Mouse (Mus musculus) liver, adult 2 months (tissue): Measurements from ENCODE around the gene Ror1. TPM values are rescaled to one million over a fixed set of nuclear protein-coding genes. Genes with fewer than 3 reads are reported as not detected.

Source experiments
- DNase-seq: peaks from one replicate; pipeline ENCODE4 v3.0.0-alpha.2; 2011; ENCODE audit warnings: low read depth, low spot score; ENCODE audit errors: extremely low read depth
- H3K27ac ChIP-seq: fragments of 200-500 bp; replicated peaks from 2 replicates; pipeline ENCODE4 v1.5.1; 2012; ENCODE audit warnings: low read depth, mild to moderate bottlenecking, control low read depth, inconsistent platforms, low read length; ENCODE audit not compliant: insufficient read depth
- H3K27me3 ChIP-seq: fragments of 200-500 bp; 2 replicates; pipeline ENCODE4 v1.6.1; 2012; ENCODE audit warnings: mild to moderate bottlenecking, moderate library complexity, low read length, inconsistent platforms; ENCODE audit not compliant: control insufficient read depth, insufficient read depth
- H3K36me3 ChIP-seq: fragments of 200-500 bp; 2 replicates; pipeline ENCODE4 v1.6.1; 2012; ENCODE audit warnings: low read length, inconsistent platforms; ENCODE audit not compliant: control insufficient read depth, insufficient read depth
- H3K4me1 ChIP-seq: fragments of 200-500 bp; 2 replicates; pipeline ENCODE4 v1.6.1; 2011; ENCODE audit warnings: low read length; ENCODE audit not compliant: control insufficient read depth, insufficient read depth
- H3K4me3 ChIP-seq: fragments of 200-500 bp; 2 replicates; pipeline ENCODE4 v1.5.1; 2011; ENCODE audit warnings: low read depth, mild to moderate bottlenecking, control low read depth, low read length, moderate library complexity; ENCODE audit not compliant: insufficient read depth
- H3K79me2 ChIP-seq: fragments of 200-500 bp; 2 replicates; pipeline ENCODE4 v1.6.1; 2012; ENCODE audit warnings: inconsistent platforms, mild to moderate bottlenecking, low read length, moderate library complexity; ENCODE audit not compliant: control insufficient read depth, insufficient read depth
- H3K9ac ChIP-seq: fragments of 200-500 bp; 2 replicates; pipeline ENCODE4 v1.6.1; 2012; ENCODE audit warnings: low read depth, mild to moderate bottlenecking, control low read depth, inconsistent platforms, low read length
- CTCF ChIP-seq: fragments of 200-500 bp; IDR thresholded peaks from 2 replicates; pipeline ENCODE4 v1.5.1; 2011; ENCODE audit warnings: low read depth, low read length, control low read depth
- POLR2A ChIP-seq: fragments of 200-500 bp; IDR thresholded peaks from 2 replicates; pipeline ENCODE4 v1.6.1; 2011; ENCODE audit warnings: low read length, control low read depth; ENCODE audit not compliant: insufficient read depth; ENCODE audit errors: extremely low read depth
- WGBS: fragments of 180-500 bp; shearing (Covaris S2); methylation state at CpG from one replicate; pipeline ENCODE4 v1.1.7; 2018; 5-methylcytosine and 5-hydroxymethylcytosine counted together
- polyA plus RNA-seq: library from polyadenylated mRNA; depleted of rRNA; stranded (reverse); fragments of >200 nt; gene quantifications from 2 replicates; pipeline ENCODE4 v1.2.3, GENCODE M21; 2012
- total RNA-seq: library from RNA; depleted of rRNA; stranded (reverse); fragments of >200 nt; gene quantifications from 2 replicates; pipeline ENCODE4 v1.2.3, GENCODE M21; 2014

Ror1 gene
- total and polyA plus RNA-seq, 2 experiments = 0.56 to 1.4 TPM

DNA sequence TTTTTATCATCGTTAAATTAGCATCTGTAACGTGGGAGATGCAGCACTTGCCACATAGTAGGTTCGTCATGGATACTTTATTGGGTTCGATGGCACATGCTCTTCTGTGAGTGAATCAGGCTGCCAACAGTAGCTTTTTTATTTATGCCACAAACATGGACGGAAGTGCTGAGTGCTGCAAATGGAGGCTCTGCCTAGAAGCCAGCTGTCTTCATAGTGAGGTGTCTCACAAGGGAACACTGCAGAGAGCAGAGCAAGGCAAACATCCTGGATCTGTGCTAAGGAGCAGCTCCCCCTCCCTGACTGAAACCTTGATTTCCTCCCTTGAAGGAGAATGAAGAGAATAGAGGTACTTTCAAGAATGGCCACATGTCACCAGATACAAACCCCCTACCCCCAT is 74.1 kb downstream of the Ror1 start:
- Histone ChIP-seq H3K27ac (no peak overlapping the region), H3K27me3 (no peaks in the 10 kb centered on the region), H3K79me2 (peaks cover 9% of the 10 kb centered on the region; the same call in 1 of the 2 replicates), H3K9ac (no peak overlapping the region), H3K4me1 (peaks cover 3% of the 10 kb centered on the region; the same call in 1 of the 2 replicates), H3K4me3 (no peak overlapping the region), H3K36me3 (no peaks in the 10 kb centered on the region)
- TF ChIP-seq CTCF (no peak), POLR2A (no peak)
- 83% methylated on average over 5 of the region's 5 CpGs for WGBS
- no peak for DNase-seq

DNA sequence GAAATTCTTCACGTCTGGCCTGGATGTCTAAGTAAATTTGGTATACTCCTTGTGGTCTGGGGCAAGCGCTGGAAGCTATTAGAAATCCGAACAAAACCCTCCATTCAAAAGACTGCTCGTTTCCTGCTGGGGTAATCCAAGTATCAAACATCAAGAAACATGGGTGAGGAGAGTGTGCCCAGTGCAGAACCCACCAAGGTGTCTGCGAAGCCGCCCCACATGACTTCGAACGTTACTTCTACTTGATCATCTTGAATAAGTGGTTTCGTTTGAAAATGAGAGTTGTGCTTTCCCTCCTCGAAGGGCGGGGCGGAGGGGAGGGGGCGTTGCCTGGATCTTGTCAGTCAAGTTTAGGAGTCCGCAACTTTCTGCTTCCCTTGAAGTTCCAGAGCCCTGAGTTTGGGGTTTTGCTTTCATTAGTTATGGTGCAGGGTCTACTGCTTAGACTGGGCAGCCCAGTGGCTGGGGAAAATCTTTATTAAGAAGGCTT is 74.6 kb downstream of the Ror1 start:
- no peak for TF ChIP-seq POLR2A
- TF ChIP-seq CTCF = no peak
- 78% methylated on average over 14 of the region's 14 CpGs for WGBS
- Histone ChIP-seq H3K27me3 (no peaks in the 10 kb centered on the region), H3K9ac (no peak overlapping the region), H3K4me3 (no peak overlapping the region), H3K36me3 (no peaks in the 10 kb centered on the region), H3K27ac (no peak overlapping the region), H3K79me2 (peaks cover 9% of the 10 kb centered on the region; the same call in 1 of the 2 replicates), H3K4me1 (peaks cover 3% of the 10 kb centered on the region; the same call in 1 of the 2 replicates)
- DNase-seq = no peak

DNA sequence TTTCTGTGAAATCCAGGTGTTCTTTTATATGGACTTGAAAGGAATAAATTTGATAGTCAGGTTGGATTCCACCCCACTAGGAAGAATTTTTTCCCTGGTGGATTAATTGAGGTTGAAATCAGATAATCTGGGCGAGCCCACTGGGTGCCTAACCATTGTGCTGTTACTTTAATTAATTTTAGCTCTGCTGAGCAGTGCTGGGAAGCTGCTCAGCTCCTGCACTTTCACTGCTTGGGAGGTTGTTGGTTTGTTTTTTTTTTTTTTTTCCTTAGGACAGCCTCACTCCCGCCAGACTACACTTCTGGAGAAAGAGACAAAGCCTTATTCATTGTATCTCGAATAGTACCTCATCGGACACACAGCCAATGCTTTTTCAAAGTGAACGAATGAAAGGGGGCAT is 75.2 kb downstream of the Ror1 start:
- Histone ChIP-seq H3K4me3 (no peak overlapping the region), H3K9ac (no peak overlapping the region), H3K27ac (no peak overlapping the region), H3K27me3 (no peaks in the 10 kb centered on the region), H3K79me2 (peaks cover 7% of the 10 kb centered on the region; the same call in 1 of the 2 replicates), H3K36me3 (no peaks in the 10 kb centered on the region), H3K4me1 (peaks cover 3% of the 10 kb centered on the region; the same call in 1 of the 2 replicates)
- no peak for TF ChIP-seq CTCF
- DNase-seq = no peak
- 79% methylated on average over 5 of the region's 5 CpGs for WGBS

DNA sequence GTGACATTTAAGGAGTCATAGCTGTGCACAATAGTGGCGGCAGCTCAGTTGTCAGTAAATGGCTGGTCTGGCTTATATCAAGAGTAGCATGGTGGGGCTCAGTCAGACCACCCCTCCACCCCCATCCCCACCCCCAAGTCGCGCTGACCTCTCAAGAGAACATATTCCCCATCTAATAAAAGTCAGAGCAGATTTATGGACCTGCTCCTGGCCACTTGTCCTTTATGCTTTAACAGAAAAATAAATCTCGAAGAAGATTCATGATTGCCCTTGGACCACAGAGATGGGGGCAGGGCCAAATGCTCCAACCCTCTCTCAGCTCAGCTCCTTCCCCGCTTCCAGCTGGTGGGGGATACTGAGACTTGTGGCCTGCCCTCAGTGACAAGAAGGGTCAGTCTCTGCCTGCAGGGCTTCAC is 75.9 kb downstream of the Ror1 start:
- H3K36me3 ChIP-seq = no peaks in the 10 kb centered on the region
- peaks cover 6% of the 10 kb centered on the region; the same call in 1 of the 2 replicates for H3K79me2 ChIP-seq
- DNase-seq = no peak
- no peak overlapping the region for H3K27ac ChIP-seq
- H3K27me3 ChIP-seq = no peaks in the 10 kb centered on the region
- 82% methylated on average over 5 of the region's 5 CpGs for WGBS
- H3K9ac ChIP-seq = no peak overlapping the region
- peaks cover 3% of the 10 kb centered on the region; the same call in 1 of the 2 replicates for H3K4me1 ChIP-seq
- H3K4me3 ChIP-seq = no peak overlapping the region
- no peak for TF ChIP-seq CTCF
- no peak for TF ChIP-seq POLR2A

DNA sequence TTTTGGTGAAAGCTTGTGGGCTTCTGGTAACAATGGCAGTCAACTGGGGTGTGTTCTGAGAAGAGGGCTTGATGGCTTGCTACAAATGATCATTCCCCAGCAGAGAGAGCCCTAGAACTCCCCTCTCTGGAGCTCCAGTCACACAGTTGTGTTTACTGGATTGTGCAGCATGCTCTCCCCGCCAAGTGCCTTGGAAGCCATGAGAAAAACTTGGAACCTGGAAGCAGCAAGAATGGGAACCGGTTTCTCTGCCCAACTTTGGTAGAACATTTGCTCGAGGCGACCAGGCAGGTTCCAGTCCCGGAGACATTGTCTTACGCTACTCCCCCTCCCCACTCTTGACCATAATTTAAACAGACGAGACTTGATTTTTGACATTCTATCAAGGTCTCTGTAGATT is 80.0 kb downstream of the Ror1 start:
- H3K4me1 ChIP-seq = peaks cover 3% of the 10 kb centered on the region; the same call in 1 of the 2 replicates
- peaks cover 6% of the 10 kb centered on the region; the same call in 1 of the 2 replicates for H3K79me2 ChIP-seq
- H3K4me3 ChIP-seq = no peak overlapping the region
- no peaks in the 10 kb centered on the region for H3K36me3 ChIP-seq
- H3K9ac ChIP-seq = no peak overlapping the region
- no peak for TF ChIP-seq POLR2A
- TF ChIP-seq CTCF = no peak
- no peak overlapping the region for H3K27ac ChIP-seq
- no peaks in the 10 kb centered on the region for H3K27me3 ChIP-seq
- WGBS = 94% methylated on average over 7 of the region's 7 CpGs
- DNase-seq = no peak

DNA sequence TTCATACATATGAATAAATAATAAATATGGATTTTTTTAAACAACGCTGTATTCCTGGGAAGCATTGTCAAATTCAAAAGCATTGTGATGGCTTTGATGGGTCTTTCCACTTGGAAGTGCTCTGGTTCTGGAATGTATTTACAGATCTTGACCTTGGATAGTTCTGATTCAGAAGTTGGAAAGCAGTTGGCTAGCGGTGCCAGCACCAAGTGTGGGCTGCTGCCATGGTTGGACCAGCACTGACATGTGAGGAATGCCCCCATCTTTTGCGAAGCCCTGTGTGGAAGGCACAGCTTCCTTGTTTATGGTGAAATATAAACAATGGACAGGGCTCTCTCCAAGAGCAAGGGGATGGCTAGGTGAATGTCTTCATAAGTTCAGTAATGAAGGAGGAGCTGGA is 82.7 kb downstream of the Ror1 start:
- Histone ChIP-seq H3K9ac (no peak overlapping the region), H3K4me3 (no peak overlapping the region), H3K27ac (no peak overlapping the region), H3K79me2 (peaks cover 3% of the 10 kb centered on the region; the same call in 1 of the 2 replicates), H3K4me1 (no peaks in the 10 kb centered on the region; the same call in 1 of the 2 replicates), H3K36me3 (no peaks in the 10 kb centered on the region), H3K27me3 (no peaks in the 10 kb centered on the region)
- DNase-seq = no peak
- WGBS = 78% methylated on average over 3 of the region's 3 CpGs
- no peak for TF ChIP-seq POLR2A
- TF ChIP-seq CTCF = no peak
